Mouse (Mus musculus) intestine, embryonic 14.5 days (tissue): ENCODE results near the gene Gm7544. TPM values are rescaled to one million over a fixed set of nuclear protein-coding genes. Genes with fewer than 3 reads are reported as not detected.
"Not testable (repeated sequence)": the region's sequence is repeated elsewhere in the genome, so short reads cannot be mapped to it uniquely, and the experiment has no call there.

Source experiments
- ATAC-seq: fragments of 200-750 bp; cut with Nextera tagmentation; replicated peaks from 2 replicates; pipeline ENCODE4 v1.8.0; 2017; ENCODE audit warnings: low read depth, moderate number of reproducible peaks, moderate TSS enrichment, moderate library complexity; ENCODE audit not compliant: low FRiP score, low TSS enrichment
- DNase-seq: peaks from one replicate; pipeline ENCODE4 v3.0.0-alpha.2; 2018; ENCODE audit warnings: low spot score
- H3K27ac ChIP-seq: fragments of 300-500 bp; sonication (generic); 2 replicates; pipeline ENCODE4 v1.5.1; 2014; ENCODE audit warnings: low read depth, mild to moderate bottlenecking, control low read depth
- H3K27me3 ChIP-seq: fragments of 300-500 bp; sonication (generic); replicated peaks from 2 replicates; pipeline ENCODE4 v1.6.1; 2014; ENCODE audit warnings: low read length, control low read depth; ENCODE audit not compliant: control insufficient read depth, insufficient read depth
- H3K36me3 ChIP-seq: fragments of 300-500 bp; sonication (generic); 2 replicates; pipeline ENCODE4 v1.6.1; 2014; ENCODE audit warnings: low read length, control low read depth; ENCODE audit not compliant: control insufficient read depth, insufficient read depth
- H3K4me1 ChIP-seq: fragments of 300-500 bp; sonication (generic); replicated peaks from 2 replicates; pipeline ENCODE4 v1.6.1; 2014; ENCODE audit warnings: low read length, control low read depth, mixed read lengths; ENCODE audit not compliant: control insufficient read depth, insufficient read depth
- H3K4me2 ChIP-seq: fragments of 300-500 bp; sonication (generic); 2 replicates; pipeline ENCODE4 v1.6.1; 2014; ENCODE audit warnings: low read length
- H3K4me3 ChIP-seq: fragments of 300-500 bp; sonication (generic); 2 replicates; pipeline ENCODE4 v1.5.1; 2014; ENCODE audit warnings: low read depth, low read length, control low read depth, mixed read lengths
- H3K9ac ChIP-seq: fragments of 300-500 bp; sonication (generic); 2 replicates; pipeline ENCODE4 v1.6.1; 2014; ENCODE audit warnings: mild to moderate bottlenecking, low read length
- H3K9me3 ChIP-seq: fragments of 300-500 bp; sonication (generic); 2 replicates; pipeline ENCODE4 v1.6.1; 2016; ENCODE audit warnings: low read length, control low read depth; ENCODE audit not compliant: control insufficient read depth
- WGBS: fragments of 180-500 bp; shearing (Covaris S2); extraction: QIAGEN DNeasy Blood & Tissue Kit; methylation state at CpG from one replicate; pipeline ENCODE4 v1.1.7; 2014; 5-methylcytosine and 5-hydroxymethylcytosine counted together
- polyA plus RNA-seq: library from polyadenylated mRNA; unstranded; fragments of >200 nt; fragmentation: Nextera tagmentation; extraction: Ambion mirVana; gene quantifications from 2 replicates; pipeline ENCODE4 v1.2.1, GENCODE M21; 2014

Gene Gm7544
- polyA plus RNA-seq, 1 experiment from 2014 or later, result not detected

DNA sequence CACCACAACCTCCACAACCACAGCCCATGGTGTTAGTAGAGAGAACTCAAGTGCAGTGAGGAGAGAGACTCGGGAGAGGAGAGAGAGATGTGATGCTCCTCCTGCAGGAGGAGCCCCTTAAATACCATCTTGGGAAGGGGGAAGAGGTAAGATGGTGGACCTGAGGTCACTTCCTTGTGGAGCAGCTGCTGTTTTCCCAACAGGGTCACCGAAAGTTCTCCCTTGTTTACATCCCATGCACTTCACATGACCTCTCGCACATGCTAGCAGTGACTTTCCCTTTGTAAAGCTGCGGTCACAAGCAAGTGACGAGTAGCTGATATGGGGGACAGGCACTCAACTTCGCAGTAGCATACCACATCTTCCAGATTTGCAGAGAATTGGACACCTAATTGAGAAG is 12.5 kb downstream of the Gm7544 start, which contains the start of gene A030003K21Rik:
Gene A030003K21Rik, minus strand, starts transcription at position 94 of the 400 bp plus-strand sequence.
- H3K27ac ChIP-seq, ATAC-seq, H3K9ac ChIP-seq, H3K9me3 ChIP-seq, H3K36me3 ChIP-seq, H3K4me1 ChIP-seq, DNase-seq, H3K4me3 ChIP-seq, H3K27me3 ChIP-seq, H3K4me2 ChIP-seq: not testable (repeated sequence)
- WGBS, result no CpG with 5 or more reads among the region's 6 CpGs

- H3K4me2 ChIP-seq, H3K4me3 ChIP-seq, H3K9ac ChIP-seq, DNase-seq, ATAC-seq, H3K4me1 ChIP-seq, H3K27ac ChIP-seq, H3K27me3 ChIP-seq, H3K36me3 ChIP-seq, H3K9me3 ChIP-seq: not testable (repeated sequence)
- 85% methylated on average over 1 of the region's 2 CpGs for WGBS
Observed at GRCm38 (mm10) chr1:82942505-82942904, 13.3 kb downstream of the Gm7544 start.

- H3K4me3 ChIP-seq, result no peak overlapping the region
- H3K36me3 ChIP-seq, result no peaks in the 10 kb centered on the region
- no peaks in the 10 kb centered on the region for H3K27me3 ChIP-seq
- H3K4me2 ChIP-seq, result no peak overlapping the region
- WGBS, result 94% methylated on average over 5 of the region's 5 CpGs
- no peaks in the 10 kb centered on the region for H3K4me1 ChIP-seq
- ATAC-seq, result no peak
- H3K27ac ChIP-seq, result no peak overlapping the region
- no peak overlapping the region for H3K9ac ChIP-seq
- DNase-seq, result no peak
- H3K9me3 ChIP-seq, result peaks cover 4% of the 10 kb centered on the region; the same call in 1 of the 2 replicates
Observed at GRCm38 (mm10) chr1:82938666-82939065, 17.1 kb downstream of the Gm7544 start.

- DNase-seq, H3K9ac ChIP-seq, H3K9me3 ChIP-seq, H3K4me2 ChIP-seq, H3K27ac ChIP-seq, ATAC-seq, H3K4me3 ChIP-seq, H3K4me1 ChIP-seq, H3K36me3 ChIP-seq, H3K27me3 ChIP-seq: not testable (repeated sequence)
- no CpG with 5 or more reads among the region's 6 CpGs for WGBS
Observed at GRCm38 (mm10) chr1:82931326-82931725, 24.5 kb downstream of the Gm7544 start, which contains the start of gene Gm6217. Gm6217 (minus strand) TSS chr1:82931399.

DNA sequence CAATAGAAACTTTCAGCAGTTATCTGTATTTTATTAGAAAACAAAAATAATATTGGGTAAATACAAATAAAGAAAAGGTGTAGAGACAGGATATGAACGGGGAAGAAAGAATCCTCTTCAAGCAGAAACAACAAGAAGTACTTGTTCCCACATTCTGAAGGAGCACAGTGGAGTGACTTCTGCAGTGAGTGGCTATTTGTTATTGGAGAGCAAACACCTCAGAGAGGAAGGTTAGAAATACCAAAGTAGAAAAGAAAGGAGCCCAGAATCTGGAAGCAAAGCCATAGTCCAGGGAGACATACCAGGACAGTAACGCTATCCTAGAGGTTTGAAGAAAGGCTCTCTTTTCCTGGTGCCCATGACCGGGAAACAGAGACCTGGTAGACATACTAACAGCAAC is 25.3 kb downstream of the Gm7544 start:
- not testable (repeated sequence) for H3K4me3 ChIP-seq, DNase-seq, H3K27me3 ChIP-seq, H3K9me3 ChIP-seq, H3K27ac ChIP-seq, H3K4me1 ChIP-seq, H3K36me3 ChIP-seq, H3K9ac ChIP-seq, H3K4me2 ChIP-seq, ATAC-seq
- WGBS, result 84% methylated on average over 2 of the region's 3 CpGs

- DNase-seq (no peak), ATAC-seq (no peak)
- Histone ChIP-seq H3K27me3 (no peaks in the 10 kb centered on the region), H3K36me3 (no peaks in the 10 kb centered on the region), H3K4me1 (no peaks in the 10 kb centered on the region), H3K9me3 (no peaks in the 10 kb centered on the region), H3K9ac (no peak within 1 kb of the TSS), H3K27ac (no peak within 1 kb of the TSS), H3K4me2 (no peak within 1 kb of the TSS), H3K4me3 (no peak within 1 kb of the TSS)
- 73% methylated on average over 6 of the region's 6 CpGs for WGBS
Observed at GRCm38 (mm10) chr1:82924650-82925049, 31.2 kb downstream of the Gm7544 start, which contains the start of gene A030014E15Rik. A030014E15Rik (plus strand) TSS chr1:82924917.

DNA sequence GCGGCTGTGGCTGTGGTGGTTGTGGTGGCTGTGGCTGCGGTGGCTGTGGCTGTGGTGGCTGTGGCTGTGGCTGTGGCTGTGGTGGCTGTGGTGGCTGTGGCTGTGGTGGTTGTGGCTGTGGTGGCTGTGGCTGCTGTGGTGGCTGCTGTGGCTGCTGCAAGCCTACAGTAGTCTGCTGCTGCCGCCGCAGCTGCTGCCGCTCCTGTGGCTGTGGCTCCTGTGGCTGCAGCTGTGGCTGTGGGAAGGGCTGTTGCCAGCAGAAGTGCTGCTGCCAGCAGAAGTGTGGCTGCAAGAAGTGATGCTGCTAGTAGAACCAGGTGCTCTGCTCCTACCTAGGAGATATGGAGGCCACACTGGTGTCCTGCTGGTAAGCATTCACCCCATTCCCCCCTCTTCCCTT is 42.4 kb downstream of the Gm7544 start:
- H3K4me1 ChIP-seq, DNase-seq, ATAC-seq, H3K4me3 ChIP-seq, H3K9me3 ChIP-seq, H3K27ac ChIP-seq, H3K4me2 ChIP-seq, H3K36me3 ChIP-seq, H3K27me3 ChIP-seq, H3K9ac ChIP-seq: not testable (repeated sequence)
- 94% methylated on average over 5 of the region's 5 CpGs for WGBS

DNA sequence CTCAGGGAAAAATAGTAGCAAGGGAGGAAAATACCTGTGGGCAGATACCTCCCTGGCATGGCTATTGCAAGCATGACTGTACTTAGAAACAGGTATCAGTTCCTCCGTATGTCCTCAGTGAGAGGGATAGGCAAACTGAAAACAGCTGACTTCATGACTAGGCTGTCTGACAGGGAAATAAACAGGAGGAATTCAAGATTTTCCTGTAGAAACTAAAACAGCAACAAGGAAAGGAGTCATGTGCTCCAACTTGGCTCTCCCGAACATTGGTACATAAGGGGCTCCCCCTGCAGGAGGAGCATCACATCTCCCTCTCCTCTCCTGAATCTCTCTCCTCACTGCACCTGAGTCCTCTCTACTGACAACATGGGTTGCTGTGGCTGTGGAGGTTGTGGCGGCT is 42.8 kb downstream of the Gm7544 start, which contains the start of gene A030005L19Rik:
Gene A030005L19Rik, plus strand, starts transcription at position 301 of the 400 bp plus-strand sequence.
- H3K27me3 ChIP-seq, result no peaks in the 10 kb centered on the region
- 93% methylated on average over 3 of the region's 3 CpGs for WGBS
- H3K9me3 ChIP-seq, result no peaks in the 10 kb centered on the region
- H3K4me1 ChIP-seq, result no peaks in the 10 kb centered on the region
- H3K9ac ChIP-seq, result no peak within 1 kb of the TSS
- no peak for ATAC-seq
- no peaks in the 10 kb centered on the region for H3K36me3 ChIP-seq
- no peak within 1 kb of the TSS for H3K4me3 ChIP-seq
- H3K4me2 ChIP-seq, result no peak within 1 kb of the TSS
- DNase-seq, result no peak
- no peak within 1 kb of the TSS for H3K27ac ChIP-seq

GRCm38 (mm10) chr1:82905886-82906285 is 49.9 kb downstream of the Gm7544 start:
- WGBS, result 76% methylated on average over 3 of the region's 3 CpGs
- no peak for ATAC-seq
- no peak for DNase-seq
- Histone ChIP-seq H3K36me3 (peaks cover 22% of the 10 kb centered on the region), H3K4me1 (no peaks in the 10 kb centered on the region), H3K27ac (no peak overlapping the region), H3K9ac (no peak overlapping the region), H3K4me2 (no peak overlapping the region), H3K4me3 (no peak overlapping the region), H3K9me3 (no peaks in the 10 kb centered on the region), H3K27me3 (no peaks in the 10 kb centered on the region)
